Mouse (Mus musculus) spleen, embryonic (tissue): ENCODE data around the gene Suclg2.

ENCODE experiments used
- CTCF ChIA-PET: fragments of 350-600 bp; sonication (Branson Sonifier 250); formaldehyde crosslinking; loops from one replicate; lab custom pipeline; 2022; lab: Charles Lee

Gene Suclg2

GRCm38 (mm10) chr6:95700191-95700590 lies 18.4 kb downstream of the Suclg2 start:
- CTCF ChIA-PET = interaction anchor here (0.6 kb wide), 1 partner anchor 497 kb away, joined by 6 read pairs; no protein-coding TSS in a partner anchor

GRCm38 (mm10) chr6:95699326-95699725 lies 19.3 kb downstream of the Suclg2 start:
- CTCF ChIA-PET = no interaction called here

GRCm38 (mm10) chr6:95698536-95699162 lies 20.0 kb downstream of the Suclg2 start:
- CTCF ChIA-PET = no interaction called here

GRCm38 (mm10) chr6:95694910-95695309 lies 23.7 kb downstream of the Suclg2 start:
- CTCF ChIA-PET = no interaction called here

GRCm38 (mm10) chr6:95685242-95685641 lies 33.4 kb downstream of the Suclg2 start:
- CTCF ChIA-PET = no interaction called here

- CTCF ChIA-PET = no interaction called here
Observed at GRCm38 (mm10) chr6:95679718-95680117, 38.9 kb downstream of the Suclg2 start.

GRCm38 (mm10) chr6:95679261-95679660 lies 39.3 kb downstream of the Suclg2 start:
- CTCF ChIA-PET = no interaction called here

- CTCF ChIA-PET = no interaction called here
Observed at GRCm38 (mm10) chr6:95676951-95677350, 41.6 kb downstream of the Suclg2 start.

GRCm38 (mm10) chr6:95676439-95676838 lies 42.2 kb downstream of the Suclg2 start:
- CTCF ChIA-PET = no interaction called here

- CTCF ChIA-PET = no interaction called here
Observed at GRCm38 (mm10) chr6:95675059-95675705, 43.4 kb downstream of the Suclg2 start.

GRCm38 (mm10) chr6:95674651-95675050 lies 43.9 kb downstream of the Suclg2 start:
- CTCF ChIA-PET = no interaction called here

- CTCF ChIA-PET = interaction anchor here (0.7 kb wide), 1 partner anchor 185 kb away, joined by 3 read pairs; no protein-coding TSS in a partner anchor
Observed at GRCm38 (mm10) chr6:95669335-95669729, 49.3 kb downstream of the Suclg2 start.

GRCm38 (mm10) chr6:95668629-95669334 lies 49.8 kb downstream of the Suclg2 start:
- CTCF ChIA-PET = no interaction called here

GRCm38 (mm10) chr6:95657671-95658070 lies 60.9 kb downstream of the Suclg2 start:
- CTCF ChIA-PET = no interaction called here

GRCm38 (mm10) chr6:95653662-95654061 lies 64.9 kb downstream of the Suclg2 start:
- CTCF ChIA-PET = no interaction called here

- CTCF ChIA-PET = interaction anchor here (0.7 kb wide), 1 partner anchor 106 kb away, joined by 3 read pairs; no protein-coding TSS in a partner anchor
Observed at GRCm38 (mm10) chr6:95652774-95653173, 65.8 kb downstream of the Suclg2 start.

GRCm38 (mm10) chr6:95651391-95651876 lies 67.2 kb downstream of the Suclg2 start:
- CTCF ChIA-PET = interaction anchor here (0.6 kb wide), 1 partner anchor 1420 kb away, joined by 3 read pairs; no protein-coding TSS in a partner anchor

GRCm38 (mm10) chr6:95650082-95650722 lies 68.4 kb downstream of the Suclg2 start:
- CTCF ChIA-PET = no interaction called here

GRCm38 (mm10) chr6:95649123-95649663 lies 69.4 kb downstream of the Suclg2 start:
- CTCF ChIA-PET = no interaction called here

- CTCF ChIA-PET = no interaction called here
Observed at GRCm38 (mm10) chr6:95637416-95637815, 81.2 kb downstream of the Suclg2 start.

GRCm38 (mm10) chr6:95635411-95635810 lies 83.2 kb downstream of the Suclg2 start:
- CTCF ChIA-PET = no interaction called here
